Mouse (Mus musculus) midbrain, embryonic 15.5 days (tissue): Measurements from ENCODE around the gene Npat. TPM values are rescaled to one million over a fixed set of nuclear protein-coding genes. Genes with fewer than 3 reads are reported as not detected.

Source experiments
- ATAC-seq: fragments of 200-750 bp; cut with Nextera tagmentation; replicated peaks from 2 replicates; pipeline ENCODE4 v1.8.0; 2017; ENCODE audit warnings: moderate TSS enrichment
- H3K27ac ChIP-seq: fragments of 300-500 bp; sonication (generic); 2 replicates; pipeline ENCODE4 v1.5.1; 2015; ENCODE audit warnings: mild to moderate bottlenecking, inconsistent platforms
- H3K27me3 ChIP-seq: fragments of 300-500 bp; sonication (generic); replicated peaks from 2 replicates; pipeline ENCODE4 v1.6.1; 2015; ENCODE audit warnings: inconsistent platforms
- H3K36me3 ChIP-seq: fragments of 300-500 bp; sonication (generic); replicated peaks from 2 replicates; pipeline ENCODE4 v1.6.1; 2015; ENCODE audit warnings: inconsistent platforms
- H3K4me1 ChIP-seq: fragments of 300-500 bp; sonication (generic); 2 replicates; pipeline ENCODE4 v1.6.1; 2015; ENCODE audit warnings: inconsistent platforms
- H3K4me2 ChIP-seq: fragments of 300-500 bp; sonication (generic); 2 replicates; pipeline ENCODE4 v1.6.1; 2015; ENCODE audit warnings: inconsistent platforms, mild to moderate bottlenecking, moderate library complexity
- H3K4me3 ChIP-seq: fragments of 300-500 bp; sonication (generic); 2 replicates; pipeline ENCODE4 v1.5.1; 2015; ENCODE audit warnings: mild to moderate bottlenecking, inconsistent platforms
- H3K9ac ChIP-seq: fragments of 300-500 bp; sonication (generic); 2 replicates; pipeline ENCODE4 v1.6.1; 2015; ENCODE audit warnings: mild to moderate bottlenecking, inconsistent platforms
- H3K9me3 ChIP-seq: fragments of 300-500 bp; sonication (generic); 2 replicates; pipeline ENCODE4 v1.6.1; 2016; ENCODE audit warnings: inconsistent platforms
- WGBS: fragments of 180-500 bp; shearing (Covaris S2); methylation state at CpG from one replicate; pipeline ENCODE4 v1.1.7; 2015; ENCODE audit warnings: mixed read lengths; 5-methylcytosine and 5-hydroxymethylcytosine counted together
- polyA plus RNA-seq: library from polyadenylated mRNA; unstranded; fragments of >200 nt; fragmentation: Nextera tagmentation; extraction: Ambion mirVana; gene quantifications from 2 replicates; pipeline ENCODE4 v1.2.1, GENCODE M21; 2015

Gene Npat
- polyA plus RNA-seq: 9.9 and 11.0 TPM in 2 replicates

- H3K4me1 ChIP-seq: peaks cover 31% of the 10 kb centered on the region
- peak within 1 kb of the TSS; percentile 92 for H3K4me2 ChIP-seq
- peak within 1 kb of the TSS; percentile 86 for H3K27ac ChIP-seq
- H3K4me3 ChIP-seq: peak within 1 kb of the TSS; percentile 78
- under 1% methylated on average over 69 of the region's 69 CpGs for WGBS
- no peaks in the 10 kb centered on the region for H3K27me3 ChIP-seq
- peak within 1 kb of the TSS; percentile 80 for H3K9ac ChIP-seq
- H3K9me3 ChIP-seq: no peaks in the 10 kb centered on the region
- no peaks in the 10 kb centered on the region for H3K36me3 ChIP-seq
- ATAC-seq: peak; percentile 100
These were observed at the start of gene Npat, which contains the start of gene Atm for GRCm38 (mm10) chr9:53536558-53537320. Gene Npat, plus strand, starts transcription at chr9:53537047. Gene Atm, minus strand, starts transcription at chr9:53536740.

- Histone ChIP-seq H3K9me3 (no peaks in the 10 kb centered on the region), H3K4me2 (no peak overlapping the region), H3K4me1 (no peaks in the 10 kb centered on the region), H3K4me3 (no peak overlapping the region), H3K9ac (no peak overlapping the region), H3K27ac (no peak overlapping the region), H3K36me3 (peaks cover 3% of the 10 kb centered on the region; the same call in 1 of the 2 replicates), H3K27me3 (no peaks in the 10 kb centered on the region)
- 91% methylated on average over 7 of the region's 7 CpGs for WGBS
- ATAC-seq: no peak
These were observed 28.8 kb upstream of the Npat start for GRCm38 (mm10) chr9:53508053-53508452.

- H3K36me3 ChIP-seq: no peaks in the 10 kb centered on the region; the same call in 1 of the 2 replicates
- H3K4me1 ChIP-seq: no peaks in the 10 kb centered on the region
- no peak overlapping the region for H3K9ac ChIP-seq
- H3K27me3 ChIP-seq: no peaks in the 10 kb centered on the region
- no peak overlapping the region for H3K27ac ChIP-seq
- no peak for ATAC-seq
- no peaks in the 10 kb centered on the region for H3K9me3 ChIP-seq
- H3K4me2 ChIP-seq: no peak overlapping the region
- H3K4me3 ChIP-seq: no peak overlapping the region
These were observed 22.8 kb upstream of the Npat start for GRCm38 (mm10) chr9:53514091-53514490.

- no peaks in the 10 kb centered on the region for H3K9me3 ChIP-seq
- no peak overlapping the region for H3K4me3 ChIP-seq
- no peak overlapping the region for H3K4me2 ChIP-seq
- H3K4me1 ChIP-seq: no peaks in the 10 kb centered on the region
- no peaks in the 10 kb centered on the region for H3K36me3 ChIP-seq
- ATAC-seq: no peak
- no peak overlapping the region for H3K9ac ChIP-seq
- H3K27ac ChIP-seq: no peak overlapping the region
- no peaks in the 10 kb centered on the region for H3K27me3 ChIP-seq
- WGBS: 41% methylated on average over 9 of the region's 9 CpGs
These were observed 19.4 kb upstream of the Npat start for GRCm38 (mm10) chr9:53517373-53518009.

GRCm38 (mm10) chr9:53535416-53536320, 1.2 kb upstream of the Npat start:
- Histone ChIP-seq H3K4me2 (peak overlapping the region; percentile 71), H3K27ac (peak overlapping the region; percentile 75), H3K4me3 (peak overlapping the region; percentile 78), H3K36me3 (0 out of 2 replicates have a peak, but pooled peaks cover 3% of the 10 kb centered on the region), H3K9ac (peak overlapping the region; percentile 52), H3K4me1 (peaks cover 31% of the 10 kb centered on the region), H3K27me3 (no peaks in the 10 kb centered on the region), H3K9me3 (no peaks in the 10 kb centered on the region)
- WGBS: 18% methylated on average over 17 of the region's 17 CpGs
- no peak for ATAC-seq

GRCm38 (mm10) chr9:53537336-53537965, 604 bp downstream of the Npat start:
- H3K4me1 ChIP-seq: peaks cover 31% of the 10 kb centered on the region

GRCm38 (mm10) chr9:53570662-53571061, 33.8 kb downstream of the Npat start:
- Histone ChIP-seq H3K4me2 (no peak overlapping the region), H3K9me3 (no peaks in the 10 kb centered on the region), H3K4me1 (no peaks in the 10 kb centered on the region), H3K27me3 (no peaks in the 10 kb centered on the region), H3K36me3 (peaks cover 34% of the 10 kb centered on the region), H3K4me3 (no peak overlapping the region), H3K27ac (no peak overlapping the region), H3K9ac (no peak overlapping the region)
- WGBS: 94% methylated on average over 6 of the region's 6 CpGs
- no peak for ATAC-seq

More at GRCm38 (mm10) chr9:53537336-53537965, 604 bp downstream of the Npat start:
- H3K9me3 ChIP-seq: no peaks in the 10 kb centered on the region
- H3K9ac ChIP-seq: peak overlapping the region; percentile 80
- under 1% methylated on average over 31 of the region's 34 CpGs for WGBS
- ATAC-seq: no peak
- H3K27me3 ChIP-seq: no peaks in the 10 kb centered on the region
- H3K4me3 ChIP-seq: peak overlapping the region; percentile 78
- H3K36me3 ChIP-seq: no peaks in the 10 kb centered on the region
- peak overlapping the region; percentile 92 for H3K4me2 ChIP-seq
- H3K27ac ChIP-seq: peak overlapping the region; percentile 86

- peaks cover 24% of the 10 kb centered on the region for H3K36me3 ChIP-seq
- no peak overlapping the region for H3K4me3 ChIP-seq
- H3K9ac ChIP-seq: no peak overlapping the region
- no peak overlapping the region for H3K4me2 ChIP-seq
- no peak overlapping the region for H3K27ac ChIP-seq
- ATAC-seq: no peak
- WGBS: 95% methylated on average over 7 of the region's 7 CpGs
- no peaks in the 10 kb centered on the region for H3K27me3 ChIP-seq
- no peaks in the 10 kb centered on the region for H3K4me1 ChIP-seq
- H3K9me3 ChIP-seq: no peaks in the 10 kb centered on the region
These were observed 35.9 kb downstream of the Npat start for GRCm38 (mm10) chr9:53572516-53573307.

- Histone ChIP-seq H3K27ac (no peak overlapping the region), H3K36me3 (peaks cover 21% of the 10 kb centered on the region)
These were observed 38.9 kb downstream of the Npat start for GRCm38 (mm10) chr9:53575721-53576120.

GRCm38 (mm10) chr9:53581870-53582269, 45.0 kb downstream of the Npat start:
- H3K36me3 ChIP-seq: peaks cover 60% of the 10 kb centered on the region
- 88% methylated on average over 4 of the region's 4 CpGs for WGBS
- ATAC-seq: no peak

More at GRCm38 (mm10) chr9:53575721-53576120, 38.9 kb downstream of the Npat start:
- Histone ChIP-seq H3K9me3 (no peaks in the 10 kb centered on the region), H3K4me2 (no peak overlapping the region), H3K4me3 (no peak overlapping the region), H3K4me1 (no peaks in the 10 kb centered on the region), H3K9ac (no peak overlapping the region), H3K27me3 (no peaks in the 10 kb centered on the region)
- ATAC-seq: no peak
- WGBS: 91% methylated on average over 5 of the region's 5 CpGs

GRCm38 (mm10) chr9:53594764-53595163, 57.9 kb downstream of the Npat start:
- Histone ChIP-seq H3K4me3 (no peak overlapping the region), H3K4me2 (no peak overlapping the region), H3K27me3 (no peaks in the 10 kb centered on the region), H3K9me3 (no peaks in the 10 kb centered on the region), H3K4me1 (no peaks in the 10 kb centered on the region), H3K27ac (no peak overlapping the region), H3K9ac (no peak overlapping the region), H3K36me3 (peaks cover 18% of the 10 kb centered on the region)
- no peak for ATAC-seq
- WGBS: 9% methylated on average over 3 of the region's 3 CpGs

More at GRCm38 (mm10) chr9:53581870-53582269, 45.0 kb downstream of the Npat start:
- H3K4me2 ChIP-seq: no peak overlapping the region
- no peaks in the 10 kb centered on the region for H3K4me1 ChIP-seq
- H3K27ac ChIP-seq: no peak overlapping the region
- H3K4me3 ChIP-seq: no peak overlapping the region
- no peaks in the 10 kb centered on the region for H3K27me3 ChIP-seq
- no peaks in the 10 kb centered on the region for H3K9me3 ChIP-seq
- no peak overlapping the region for H3K9ac ChIP-seq
